Mouse (Mus musculus) embryonic facial prominence, embryonic 13.5 days (tissue): ENCODE measurements around the gene Zfp287. TPM values are rescaled to one million over a fixed set of nuclear protein-coding genes. Genes with fewer than 3 reads are reported as not detected.

Experiments used
- ATAC-seq: fragments of 200-750 bp; cut with Nextera tagmentation; 2 replicates; pipeline ENCODE4 v1.8.0; 2017; ENCODE audit warnings: low read depth; ENCODE audit not compliant: insufficient number of reproducible peaks, insufficient read depth, low FRiP score, low TSS enrichment
- H3K27ac ChIP-seq: fragments of 300-500 bp; sonication (generic); 2 replicates; pipeline ENCODE4 v1.5.1; 2015; ENCODE audit warnings: moderate library complexity, mild to moderate bottlenecking, inconsistent platforms
- H3K27me3 ChIP-seq: fragments of 300-500 bp; sonication (generic); 2 replicates; pipeline ENCODE4 v1.6.1; 2015; ENCODE audit warnings: mild to moderate bottlenecking, inconsistent platforms
- H3K36me3 ChIP-seq: fragments of 300-500 bp; sonication (generic); 2 replicates; pipeline ENCODE4 v1.6.1; 2015; ENCODE audit warnings: mild to moderate bottlenecking, inconsistent platforms
- H3K4me1 ChIP-seq: fragments of 300-500 bp; sonication (generic); 2 replicates; pipeline ENCODE4 v1.6.1; 2015; ENCODE audit warnings: inconsistent platforms
- H3K4me2 ChIP-seq: fragments of 300-500 bp; sonication (generic); 2 replicates; pipeline ENCODE4 v1.6.1; 2015; ENCODE audit warnings: moderate library complexity, mild to moderate bottlenecking, inconsistent platforms
- H3K4me3 ChIP-seq: fragments of 300-500 bp; sonication (generic); 2 replicates; pipeline ENCODE4 v1.5.1; 2015; ENCODE audit warnings: mild to moderate bottlenecking, inconsistent platforms
- H3K9ac ChIP-seq: fragments of 300-500 bp; sonication (generic); 2 replicates; pipeline ENCODE4 v1.6.1; 2015; ENCODE audit warnings: mild to moderate bottlenecking, inconsistent platforms
- H3K9me3 ChIP-seq: fragments of 300-500 bp; sonication (generic); 2 replicates; pipeline ENCODE4 v1.6.1; 2016; ENCODE audit warnings: inconsistent platforms
- WGBS: fragments of 180-500 bp; shearing (Covaris S2); methylation state at CpG from one replicate; pipeline ENCODE4 v1.1.7; 2015; ENCODE audit warnings: mixed read lengths; 5-methylcytosine and 5-hydroxymethylcytosine counted together
- polyA plus RNA-seq: library from polyadenylated mRNA; unstranded; fragments of >200 nt; fragmentation: Nextera tagmentation; extraction: Ambion mirVana; gene quantifications from 2 replicates; pipeline ENCODE4 v1.2.1, GENCODE M21; 2015

Gene Zfp287
- polyA plus RNA-seq, 1 experiment from 2014 or later: 14.4 TPM

GRCm38 (mm10) chr11:62699749-62700148 is 32.0 kb downstream of the Zfp287 start:
- H3K4me1 ChIP-seq: no peaks in the 10 kb centered on the region
- 68% methylated on average over 4 of the region's 4 CpGs for WGBS
- H3K4me2 ChIP-seq: no peak overlapping the region
- H3K9ac ChIP-seq: no peak overlapping the region
- no peak overlapping the region for H3K27ac ChIP-seq
- ATAC-seq: no peak
- no peaks in the 10 kb centered on the region for H3K9me3 ChIP-seq
- no peak overlapping the region for H3K4me3 ChIP-seq
- no peaks in the 10 kb centered on the region for H3K27me3 ChIP-seq
- no peaks in the 10 kb centered on the region for H3K36me3 ChIP-seq

DNA sequence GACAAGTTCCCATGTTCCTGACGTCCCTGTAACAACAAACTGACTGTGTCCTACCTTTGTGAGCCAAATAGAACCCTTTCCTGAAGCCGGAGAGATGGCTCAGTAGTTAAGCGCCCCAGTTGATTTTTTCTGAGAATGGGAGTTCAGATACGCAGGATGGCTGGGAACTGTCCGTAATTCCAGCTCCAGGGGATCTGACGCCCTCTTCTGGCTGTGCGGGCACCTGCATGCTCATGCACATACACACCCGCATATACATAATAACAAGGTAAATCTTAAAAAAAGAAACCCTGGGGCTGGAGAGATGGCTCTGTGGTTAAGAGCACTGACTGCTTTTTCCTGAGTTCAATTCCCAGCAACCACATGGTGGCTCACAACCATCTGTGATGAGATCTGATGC is 36.6 kb downstream of the Zfp287 start:
- no peak for ATAC-seq
- H3K27me3 ChIP-seq: no peaks in the 10 kb centered on the region
- H3K9ac ChIP-seq: no peak overlapping the region
- no peak overlapping the region for H3K4me3 ChIP-seq
- H3K4me1 ChIP-seq: no peaks in the 10 kb centered on the region
- H3K4me2 ChIP-seq: no peak overlapping the region
- WGBS: 93% methylated on average over 8 of the region's 8 CpGs
- no peaks in the 10 kb centered on the region for H3K9me3 ChIP-seq
- H3K36me3 ChIP-seq: no peaks in the 10 kb centered on the region
- H3K27ac ChIP-seq: no peak overlapping the region

DNA sequence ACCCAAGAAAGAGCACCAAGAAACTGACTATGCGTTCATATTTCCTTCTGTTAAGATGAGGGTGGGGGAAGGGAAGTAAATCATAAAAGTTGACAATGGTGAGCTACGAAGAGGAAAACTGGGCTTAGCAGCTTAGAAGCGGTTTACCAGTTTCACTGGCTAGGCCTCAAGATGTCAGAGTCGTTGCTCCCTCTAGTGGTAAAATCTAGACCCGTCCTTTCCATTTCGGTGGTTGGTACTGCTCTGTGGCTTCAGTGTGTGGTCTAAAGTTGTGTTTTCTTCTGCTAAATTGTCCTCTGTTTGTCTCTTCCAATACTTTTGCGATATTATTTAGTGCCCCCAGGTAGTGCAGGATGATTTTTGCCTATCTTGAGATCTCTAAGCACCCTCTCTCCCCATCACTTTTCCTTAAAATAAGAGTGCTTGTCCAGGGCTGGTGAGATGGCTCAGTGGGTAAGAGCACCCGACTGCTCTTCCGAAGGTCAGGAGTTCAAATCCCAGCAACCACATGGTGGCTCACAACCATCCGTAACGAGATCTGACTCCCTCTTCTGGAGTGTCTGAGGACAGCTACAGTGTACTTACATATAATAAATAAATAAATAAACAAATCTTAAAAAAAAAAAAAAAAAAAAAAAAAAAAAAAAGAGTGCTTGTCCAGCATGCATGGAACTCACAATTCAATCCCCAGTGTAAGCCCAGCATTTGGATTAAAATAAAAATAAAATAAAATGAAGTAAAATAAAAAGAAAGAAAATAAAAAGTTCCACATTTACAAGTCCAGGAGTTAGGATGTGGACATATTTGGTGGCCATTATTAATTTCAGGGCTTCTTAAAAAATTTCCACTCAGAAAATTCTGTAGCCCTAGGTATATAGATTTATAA is 38.2 kb downstream of the Zfp287 start:
- H3K4me3 ChIP-seq: no peak overlapping the region
- H3K27me3 ChIP-seq: no peaks in the 10 kb centered on the region
- no peak overlapping the region for H3K27ac ChIP-seq
- no peak for ATAC-seq
- no peaks in the 10 kb centered on the region for H3K4me1 ChIP-seq
- no peak overlapping the region for H3K4me2 ChIP-seq
- 25% methylated on average over 11 of the region's 11 CpGs for WGBS
- no peak overlapping the region for H3K9ac ChIP-seq
- H3K36me3 ChIP-seq: no peaks in the 10 kb centered on the region
- H3K9me3 ChIP-seq: no peaks in the 10 kb centered on the region

DNA sequence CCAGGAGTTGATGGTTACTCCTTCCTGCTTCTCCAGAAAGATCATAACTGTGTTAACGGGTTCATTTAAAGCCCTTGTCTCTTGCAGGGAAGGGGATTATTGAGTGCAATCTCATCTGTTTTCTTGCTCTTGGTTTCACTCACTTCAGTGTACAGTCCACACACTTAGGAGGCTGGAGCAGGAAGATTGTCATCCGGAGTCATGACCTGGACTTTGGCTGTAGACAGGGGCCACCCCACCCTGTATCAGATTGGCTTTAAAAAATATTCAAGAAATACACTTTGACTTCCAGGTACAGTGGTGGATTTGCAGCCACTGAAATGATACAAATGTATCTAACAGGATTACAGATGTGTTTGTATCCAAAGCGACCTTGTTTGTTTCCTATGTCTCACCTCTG is 40.1 kb downstream of the Zfp287 start:
- ATAC-seq: no peak
- H3K4me2 ChIP-seq: no peak overlapping the region
- 91% methylated on average over 3 of the region's 3 CpGs for WGBS

GRCm38 (mm10) chr11:62679954-62680353 is 51.8 kb downstream of the Zfp287 start:
- no peaks in the 10 kb centered on the region for H3K27me3 ChIP-seq
- no peak overlapping the region for H3K4me2 ChIP-seq
- no peak for ATAC-seq
- H3K9ac ChIP-seq: no peak overlapping the region
- WGBS: 64% methylated on average over 4 of the region's 4 CpGs
- no peak overlapping the region for H3K4me3 ChIP-seq
- H3K9me3 ChIP-seq: no peaks in the 10 kb centered on the region
- peaks cover 4% of the 10 kb centered on the region; the same call in 1 of the 2 replicates for H3K4me1 ChIP-seq
- H3K27ac ChIP-seq: no peak overlapping the region
- no peaks in the 10 kb centered on the region for H3K36me3 ChIP-seq

More for the DNA sequence above, 40.1 kb downstream of the Zfp287 start:
- H3K4me3 ChIP-seq: no peak overlapping the region
- no peaks in the 10 kb centered on the region for H3K27me3 ChIP-seq
- H3K36me3 ChIP-seq: no peaks in the 10 kb centered on the region
- H3K4me1 ChIP-seq: no peaks in the 10 kb centered on the region
- H3K9ac ChIP-seq: no peak overlapping the region
- H3K9me3 ChIP-seq: no peaks in the 10 kb centered on the region
- H3K27ac ChIP-seq: no peak overlapping the region

- peaks cover 6% of the 10 kb centered on the region; the same call in 1 of the 2 replicates for H3K4me1 ChIP-seq
- no peak overlapping the region for H3K4me3 ChIP-seq
- H3K4me2 ChIP-seq: no peak overlapping the region
- no peaks in the 10 kb centered on the region for H3K9me3 ChIP-seq
- WGBS: 85% methylated on average over 7 of the region's 7 CpGs
- H3K36me3 ChIP-seq: no peaks in the 10 kb centered on the region
- ATAC-seq: no peak
- no peak overlapping the region for H3K9ac ChIP-seq
- no peak overlapping the region for H3K27ac ChIP-seq
- no peaks in the 10 kb centered on the region for H3K27me3 ChIP-seq
These were observed 52.8 kb downstream of the Zfp287 start for GRCm38 (mm10) chr11:62678778-62679354.

- Histone ChIP-seq H3K9ac (0 out of 2 replicates have a peak overlapping the region, but pooled peaks have one; percentile 71), H3K4me3 (no peak overlapping the region), H3K4me1 (peaks cover 6% of the 10 kb centered on the region; the same call in 1 of the 2 replicates), H3K27me3 (no peaks in the 10 kb centered on the region), H3K9me3 (no peaks in the 10 kb centered on the region), H3K4me2 (no peak overlapping the region), H3K27ac (no peak overlapping the region), H3K36me3 (no peaks in the 10 kb centered on the region)
- ATAC-seq: no peak
- WGBS: 88% methylated on average over 4 of the region's 4 CpGs
These were observed 55.5 kb downstream of the Zfp287 start for GRCm38 (mm10) chr11:62676290-62676596.

- peak overlapping the region; percentile 58 for H3K4me2 ChIP-seq
- peak; percentile 76; the same call in 1 of the 2 replicates for ATAC-seq
- H3K4me1 ChIP-seq: peaks cover 6% of the 10 kb centered on the region; the same call in 1 of the 2 replicates
- whole genome bisulfite sequencing: 17% methylated on average over 17 of the region's 17 CpGs
- peak overlapping the region; percentile 71 for H3K9ac ChIP-seq
- H3K27ac ChIP-seq: 0 out of 2 replicates have a peak overlapping the region, but pooled peaks have one; percentile 39
- no peaks in the 10 kb centered on the region for H3K9me3 ChIP-seq
- peak overlapping the region; percentile 27 for H3K4me3 ChIP-seq
- H3K36me3 ChIP-seq: no peaks in the 10 kb centered on the region
- no peaks in the 10 kb centered on the region for H3K27me3 ChIP-seq
These were observed 56.0 kb downstream of the Zfp287 start for GRCm38 (mm10) chr11:62675480-62676289.

- Histone ChIP-seq H3K4me1 (0 out of 2 replicates have a peak, but pooled peaks cover 2% of the 10 kb centered on the region), H3K4me3 (no peak overlapping the region), H3K4me2 (no peak overlapping the region), H3K36me3 (peaks cover 25% of the 10 kb centered on the region), H3K9ac (no peak overlapping the region), H3K9me3 (no peaks in the 10 kb centered on the region), H3K27ac (no peak overlapping the region), H3K27me3 (no peaks in the 10 kb centered on the region)
- 77% methylated on average over 6 of the region's 6 CpGs for WGBS
- ATAC-seq: no peak
These were observed 61.7 kb downstream of the Zfp287 start for GRCm38 (mm10) chr11:62670006-62670405.

DNA sequence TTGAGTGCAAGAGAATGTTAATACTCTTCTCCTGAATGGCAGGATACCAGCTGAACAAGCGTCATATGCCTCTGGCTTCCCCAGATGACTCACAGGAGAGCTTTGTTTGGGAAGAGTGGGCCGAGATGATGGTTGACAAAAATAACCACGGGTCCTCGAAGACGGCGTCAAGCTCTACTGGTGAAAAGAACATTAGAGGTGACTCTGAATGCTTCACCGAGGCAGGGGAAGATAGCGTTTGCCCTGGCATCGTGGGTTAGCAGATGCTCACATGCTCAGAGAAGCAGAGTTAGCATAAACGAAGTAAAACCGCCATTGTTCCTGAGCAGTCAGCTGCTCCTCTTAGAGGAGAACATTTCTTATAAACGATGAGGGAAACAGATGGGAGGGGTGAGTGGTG is 62.2 kb downstream of the Zfp287 start:
- Histone ChIP-seq H3K9me3 (no peaks in the 10 kb centered on the region), H3K36me3 (peaks cover 30% of the 10 kb centered on the region), H3K9ac (no peak overlapping the region), H3K27ac (no peak overlapping the region), H3K27me3 (no peaks in the 10 kb centered on the region), H3K4me3 (no peak overlapping the region), H3K4me1 (no peaks in the 10 kb centered on the region), H3K4me2 (no peak overlapping the region)
- WGBS: 61% methylated on average over 12 of the region's 12 CpGs
- ATAC-seq: no peak

- Histone ChIP-seq H3K27me3 (no peaks in the 10 kb centered on the region), H3K27ac (no peak overlapping the region), H3K36me3 (peaks cover 33% of the 10 kb centered on the region), H3K4me3 (no peak overlapping the region), H3K4me1 (no peaks in the 10 kb centered on the region), H3K4me2 (no peak overlapping the region), H3K9ac (no peak overlapping the region), H3K9me3 (no peaks in the 10 kb centered on the region)
- ATAC-seq: no peak
- WGBS: 92% methylated on average over 5 of the region's 5 CpGs
These were observed 62.7 kb downstream of the Zfp287 start for GRCm38 (mm10) chr11:62668986-62669385.
